Mouse (Mus musculus): ENCODE measurements around the gene Zkscan14.

Zkscan14 gene

GRCm38 (mm10) chr5:145202446-145202845 lies 778 bp upstream of the Zkscan14 start:
- no peak for DNase-seq (ENCODE audit: low spot score in 2 of 2)

DNA sequence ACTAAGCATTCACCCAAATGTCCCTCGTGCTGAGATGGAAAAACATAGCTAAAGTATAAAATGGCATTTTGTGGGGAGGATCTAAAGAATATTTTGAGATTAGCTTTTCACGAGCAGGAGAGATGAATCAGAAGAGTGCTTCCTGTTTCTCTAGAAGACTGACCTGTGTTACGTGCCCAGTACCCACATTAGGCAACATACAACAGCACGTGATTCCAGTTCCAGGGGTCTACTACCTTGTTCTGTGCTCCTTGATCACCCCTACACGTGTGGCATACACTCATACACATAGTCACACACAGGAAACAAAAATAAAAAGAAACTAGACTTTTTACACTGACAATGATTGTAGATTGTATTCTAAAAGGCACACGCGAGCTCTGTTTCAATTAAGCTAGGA lies 1.3 kb downstream of the Zkscan14 start:
- DNase-seq (ENCODE audit: low spot score in 2 of 2), result no peak

GRCm38 (mm10) chr5:145191962-145192361 lies 9.7 kb downstream of the Zkscan14 start, which contains the start of gene Atp5j2:
TSS of gene Atp5j2 (minus strand) at chr5:145192062.
- no peak for DNase-seq (ENCODE audit: low spot score in 2 of 2)

DNA sequence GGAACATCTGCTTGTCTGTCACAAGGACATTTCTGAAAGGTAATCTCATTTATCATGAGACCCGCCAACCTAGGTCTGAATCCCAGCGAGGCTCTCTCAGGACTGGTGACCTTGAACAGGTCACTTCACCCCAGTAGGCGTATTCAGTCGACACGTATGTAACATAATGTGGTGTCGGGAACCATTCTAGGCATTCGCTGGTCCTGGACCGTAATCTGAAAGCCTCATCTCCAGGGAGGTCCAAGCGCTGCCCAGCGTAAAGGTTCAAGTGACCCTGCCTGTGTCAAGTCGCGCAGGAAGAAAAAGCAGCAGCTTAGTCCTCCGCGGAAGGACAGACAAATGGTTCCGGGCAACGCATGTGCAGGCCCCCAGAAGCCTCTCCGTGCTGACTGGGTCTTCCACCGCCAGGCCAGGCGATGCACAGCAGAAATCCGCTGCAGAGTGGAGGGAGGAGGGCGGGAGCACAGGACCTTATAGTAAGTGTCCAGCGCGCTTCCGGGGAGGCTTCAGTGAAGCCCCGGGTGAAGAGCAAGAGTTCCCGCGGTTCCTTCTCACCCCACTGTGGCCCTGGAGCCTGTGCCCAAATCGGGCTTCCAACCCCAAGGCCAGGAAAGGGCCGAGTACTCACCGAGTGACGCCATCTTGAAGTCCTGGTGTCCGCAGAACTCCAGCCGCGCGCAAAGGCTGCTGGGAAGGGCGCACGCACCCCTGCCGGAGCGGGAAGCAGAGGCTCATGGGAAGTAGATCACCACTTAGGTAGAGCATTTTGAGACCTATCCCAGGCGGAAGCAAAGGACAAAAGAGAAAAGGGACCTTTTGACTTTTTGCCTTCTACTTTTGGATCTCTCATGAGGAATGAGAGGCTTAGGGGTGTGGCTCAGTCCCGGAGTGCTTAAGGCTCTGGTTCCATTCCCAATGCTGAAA lies 10.5 kb downstream of the Zkscan14 start:
- peak; percentile 90 to 95 for DNase-seq (ENCODE audit: low spot score in 2 of 2)

- no peak for DNase-seq (ENCODE audit: low spot score in 2 of 2)
Observed at GRCm38 (mm10) chr5:145190373-145190772, 11.3 kb downstream of the Zkscan14 start.

DNA sequence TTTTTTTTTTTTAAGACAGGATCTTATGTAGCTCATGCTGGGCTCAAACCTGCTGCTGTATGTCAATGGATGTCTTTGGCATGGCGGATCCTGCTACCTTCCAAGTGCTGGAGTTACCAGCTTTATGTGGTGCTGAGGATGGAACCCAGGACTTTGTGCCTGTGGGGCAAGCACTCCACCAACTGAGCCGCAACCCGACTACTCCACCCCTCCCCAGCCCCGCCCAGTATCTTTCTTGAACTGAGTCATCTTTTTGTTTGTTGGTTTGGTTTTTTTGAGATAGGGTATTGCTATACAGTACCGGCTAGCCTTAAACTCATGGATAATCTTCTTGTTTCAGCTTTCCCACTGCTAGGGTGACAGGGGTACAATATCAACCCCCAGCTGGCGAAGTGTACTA lies 12.3 kb downstream of the Zkscan14 start:
- DNase-seq (ENCODE audit: low spot score in 2 of 2), result no peak

DNA sequence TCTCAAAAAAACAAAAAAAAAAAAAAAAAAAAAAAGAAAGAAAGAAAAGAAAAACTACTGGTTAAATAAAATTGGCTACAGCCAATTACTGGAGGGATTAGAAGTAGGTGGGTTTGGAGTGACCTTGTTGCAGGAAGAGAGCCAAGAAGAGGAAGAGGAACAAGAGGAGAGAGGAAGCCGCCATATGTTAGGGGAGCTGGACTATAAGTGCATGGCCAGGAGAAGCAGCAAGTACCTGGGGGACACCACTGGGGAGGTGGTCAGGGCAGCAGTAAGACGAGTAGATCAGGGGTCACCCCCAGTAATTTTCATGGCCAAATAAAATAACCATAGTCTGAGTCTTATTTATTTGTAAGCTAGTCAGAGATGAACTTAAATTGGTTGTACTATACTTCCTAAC lies 16.4 kb downstream of the Zkscan14 start:
- DNase-seq (ENCODE audit: low spot score in 2 of 2), result no peak

GRCm38 (mm10) chr5:145178461-145178980 lies 23.1 kb downstream of the Zkscan14 start:
- DNase-seq (ENCODE audit: low spot score in 2 of 2), result no peak

DNA sequence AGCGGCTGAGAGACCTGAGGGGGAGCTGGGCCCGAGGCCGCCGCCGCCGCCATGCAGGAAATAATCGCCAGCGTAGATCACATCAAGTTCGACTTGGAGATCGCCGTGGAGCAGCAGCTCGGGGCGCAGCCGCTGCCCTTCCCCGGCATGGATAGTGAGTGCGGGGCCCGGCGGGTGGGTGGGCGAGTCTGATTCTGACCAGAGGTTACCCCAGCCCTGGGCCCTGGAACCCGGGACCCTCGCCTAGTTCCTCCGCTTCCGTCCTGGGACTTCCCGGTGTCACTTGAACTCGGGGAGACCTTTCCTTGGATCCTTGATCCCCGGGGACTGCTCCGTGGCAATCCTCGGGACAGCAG lies 34.4 kb downstream of the Zkscan14 start:
- DNase-seq (ENCODE audit: low spot score in 2 of 2), result no peak

- peak; percentile 99 to 100 for DNase-seq (ENCODE audit: low spot score in 2 of 2)
Observed at GRCm38 (mm10) chr5:145166536-145167305, 34.9 kb downstream of the Zkscan14 start, which contains the start of the genes Ptcd1 and Cpsf4. TSS of gene Ptcd1 (minus strand) at chr5:145167108. TSS of gene Cpsf4 (plus strand) at chr5:145167213.

DNA sequence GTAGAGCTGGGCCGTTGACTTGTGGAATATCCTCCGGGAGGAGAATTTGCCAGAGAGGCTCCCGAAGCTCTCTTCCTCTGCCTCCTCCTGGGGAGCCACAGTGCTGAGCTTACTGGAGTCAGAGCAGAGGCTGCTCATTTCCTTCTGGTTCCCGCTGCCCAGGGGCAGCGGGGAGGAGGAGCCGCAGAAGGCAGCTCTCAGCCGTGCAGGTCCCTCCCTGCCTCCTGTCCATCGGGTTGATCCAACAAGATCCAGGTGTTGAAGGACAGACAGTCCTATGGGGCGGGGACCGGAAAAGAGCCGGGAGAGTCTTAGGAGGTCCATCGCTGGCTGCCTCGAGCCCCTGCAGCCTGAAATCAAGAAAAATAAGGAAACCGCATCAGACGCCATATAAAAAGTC lies 36.5 kb downstream of the Zkscan14 start:
- no peak for DNase-seq (ENCODE audit: low spot score in 2 of 2)

- no peak for DNase-seq (ENCODE audit: low spot score in 2 of 2)
Observed at GRCm38 (mm10) chr5:145164710-145165109, 37.0 kb downstream of the Zkscan14 start.

- no peak for DNase-seq (ENCODE audit: low spot score in 2 of 2)
Observed at GRCm38 (mm10) chr5:145161361-145161760, 40.3 kb downstream of the Zkscan14 start.

DNA sequence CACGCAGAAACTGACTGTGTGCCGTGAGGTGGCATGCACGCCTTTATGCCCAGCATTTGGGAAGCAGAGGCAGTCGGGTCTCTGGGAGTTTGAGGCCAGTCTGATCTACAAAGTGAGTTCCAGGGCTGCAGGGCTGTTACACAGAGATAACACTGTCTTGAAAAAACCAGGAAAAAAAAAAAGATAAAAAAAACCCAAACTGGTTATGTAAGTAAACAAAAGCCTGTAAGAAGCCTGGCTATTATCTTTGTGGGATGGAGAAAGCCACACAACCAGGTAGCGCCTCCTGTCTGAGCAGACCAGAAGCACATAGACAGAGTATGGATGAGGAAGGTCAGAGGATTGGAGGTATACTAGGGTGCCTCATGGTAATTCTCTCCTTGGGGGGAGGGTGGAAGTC lies 49.0 kb downstream of the Zkscan14 start:
- no peak for DNase-seq (ENCODE audit: low spot score in 2 of 2)

GRCm38 (mm10) chr5:145149294-145149693 lies 52.4 kb downstream of the Zkscan14 start:
- DNase-seq (ENCODE audit: low spot score in 2 of 2), result no peak

GRCm38 (mm10) chr5:145147748-145148147 lies 53.9 kb downstream of the Zkscan14 start:
- DNase-seq (ENCODE audit: low spot score in 2 of 2), result no peak
